Mouse (Mus musculus) left cerebral cortex, adult 2 months (tissue): ENCODE data around the gene Papola. TPM values are rescaled to one million over a fixed set of nuclear protein-coding genes. Genes with fewer than 3 reads are reported as not detected.

Source experiments
- DNase-seq, 2 experiments: peaks; one replicate each; pipeline ENCODE4 v3.0.0; 2021 to 2022; ENCODE audit warnings: low spot score in 2 of 2, mixed read lengths in 1 of 2; ENCODE audit errors: extremely low spot score in 1 of 2
- H3K27ac ChIP-seq: fragments of 200-600 bp; 2 replicates; pipeline ENCODE4 v1.8.1; 2022
- H3K4me3 ChIP-seq: fragments of 200-600 bp; 2 replicates; pipeline ENCODE4 v1.8.1; 2022
- CTCF ChIP-seq: fragments of 200-600 bp; IDR thresholded peaks from 2 replicates; pipeline ENCODE4 v1.8.1; 2022; ENCODE audit warnings: antibody characterized with exemption, mild to moderate bottlenecking, moderate library complexity
- intact Hi-C: fragments of 180-260 bp; cut with DNase I; formaldehyde crosslinking; loops from one replicate; pipeline ENCODE4 v1.15.1; 2025
- long read RNA-seq, 2 experiments: library from polyadenylated mRNA; stranded (forward); transcript quantifications; one replicate each; pipeline ENCODE4 v2.0.0; 2021; ENCODE audit warnings: borderline mapping rate in 2 of 2
- total RNA-seq, 2 experiments: library from RNA; stranded (reverse); gene quantifications; 2 replicates each; pipeline ENCODE4 v1.2.3; 2021

The Papola gene
- 100 to 1,000 TPM; 142 to 162 TPM for total RNA-seq
- long read RNA-seq, experiment 1, full-length matches to known transcripts: 83 of 116 reads
- long read RNA-seq, experiment 1, partial matches to known transcripts: 8 of 116 reads
- long read RNA-seq, experiment 1, other reads (novel, unspliced or antisense): 25 of 116 reads
- long read RNA-seq, experiment 2, full-length matches to known transcripts: 76 of 111 reads
- long read RNA-seq, experiment 2, partial matches to known transcripts: 9 of 111 reads
- long read RNA-seq, experiment 2, other reads (novel, unspliced or antisense): 26 of 111 reads

DNA sequence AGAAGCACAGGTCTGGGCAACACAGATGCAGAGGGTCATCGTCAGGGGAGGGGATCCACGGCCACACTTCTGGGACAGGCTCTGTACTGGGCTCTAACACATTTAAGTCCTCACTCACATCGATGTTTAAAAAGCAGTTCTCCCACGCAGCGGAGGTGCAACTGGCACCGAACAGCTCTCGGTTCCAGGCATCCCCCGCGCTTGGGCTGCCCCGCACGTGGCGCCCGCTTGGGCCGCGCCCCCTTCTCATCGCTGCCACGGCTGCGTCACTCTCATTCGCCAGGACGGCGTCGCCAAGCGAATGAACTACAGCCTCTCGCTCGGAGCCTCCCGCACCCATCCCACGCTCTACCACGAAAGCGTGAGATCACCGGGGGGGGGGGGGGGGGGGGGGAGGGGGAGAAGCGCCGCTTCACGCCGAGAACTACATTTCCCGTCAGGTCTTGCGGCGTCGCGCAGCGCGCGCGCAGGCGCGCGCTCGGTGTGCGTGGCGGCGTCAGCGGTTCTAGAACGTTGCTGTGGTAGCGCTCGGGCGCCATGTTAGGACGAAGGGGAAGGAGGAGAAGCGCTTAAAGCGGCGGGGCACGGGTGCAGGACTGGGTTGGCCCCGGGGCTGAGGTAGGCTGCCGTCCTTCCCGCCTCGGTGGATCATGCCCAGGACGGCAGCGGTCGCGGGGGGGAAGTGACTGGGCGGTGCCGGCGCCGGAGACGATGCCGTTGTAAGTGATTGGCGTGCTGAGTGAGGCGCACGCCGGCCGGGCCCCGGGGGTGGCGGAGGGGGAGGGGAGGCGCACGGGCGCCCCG, at the start of gene Papola:
Gene Papola, plus strand, starts transcription at position 499 of the 804 bp plus-strand sequence.
- H3K27ac ChIP-seq: peak within 1 kb of the TSS; percentile 97
- no peak for TF ChIP-seq CTCF
- peak within 1 kb of the TSS; percentile 91 for H3K4me3 ChIP-seq
- intact Hi-C loops: loop anchor here (2.0 kb wide), 1 partner anchor 100 kb away; the partner anchor contains the start of genes Atg2b and Gskip
- peak; percentile 85 to 89 for DNase-seq

DNA sequence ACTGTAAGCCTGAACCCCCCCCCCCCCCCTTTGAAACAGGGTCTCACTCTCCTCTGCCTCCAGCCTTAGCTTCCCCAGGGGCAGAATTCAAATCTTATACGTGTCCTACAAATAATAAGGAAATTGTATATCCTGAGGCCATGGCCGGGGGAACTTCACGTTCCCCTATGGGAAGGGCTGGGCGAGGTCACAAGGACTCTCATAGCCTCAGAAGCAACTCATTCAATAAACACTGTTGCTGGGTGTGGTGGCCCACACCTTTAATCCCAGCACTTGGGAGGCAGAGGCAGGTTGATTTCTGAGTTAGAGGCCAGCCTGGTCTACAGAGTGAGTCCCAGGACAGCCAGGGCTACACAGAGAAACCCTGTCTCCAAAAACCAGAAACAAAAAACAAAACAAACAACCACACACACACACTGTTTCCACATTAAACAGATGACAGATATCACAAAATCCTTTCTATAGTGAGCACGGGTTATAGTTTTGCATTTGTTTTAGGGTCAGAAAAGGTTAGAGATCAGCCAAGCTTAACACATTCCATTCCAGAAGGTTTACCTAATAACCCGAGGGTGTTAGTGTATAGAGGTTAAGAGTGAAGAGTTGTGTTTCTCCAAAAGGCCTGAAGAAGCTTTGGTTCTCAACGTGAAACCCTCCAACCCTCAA, 49.1 kb upstream of the Papola start:
- no peak for TF ChIP-seq CTCF
- intact Hi-C loops: no loop called here
- no peak overlapping the region for H3K4me3 ChIP-seq

DNA sequence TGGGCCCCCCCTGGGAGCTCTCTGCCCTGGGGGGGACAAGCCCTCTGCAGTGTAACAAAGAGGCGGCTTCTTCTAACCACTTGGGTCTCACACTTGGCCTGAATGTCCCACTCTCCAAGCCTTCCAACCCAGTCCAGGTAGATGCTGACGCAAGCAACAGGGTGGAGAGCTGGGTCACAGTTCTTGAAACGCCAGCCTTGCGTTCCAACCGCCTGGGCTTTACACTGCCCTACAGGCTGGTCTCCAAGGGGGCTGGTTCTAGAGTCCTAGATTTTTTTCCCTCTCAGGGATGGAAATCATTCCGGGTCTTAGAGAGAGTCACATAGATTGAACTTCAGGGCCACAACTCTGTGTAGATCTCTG, 48.6 kb upstream of the Papola start:
- no peak for TF ChIP-seq CTCF
- DNase-seq: no peak
- Histone ChIP-seq H3K4me3 (no peak overlapping the region), H3K27ac (no peak overlapping the region)
- intact Hi-C loops: no loop called here

More for the DNA sequence above, 49.1 kb upstream of the Papola start:
- DNase-seq: no peak
- H3K27ac ChIP-seq: no peak overlapping the region

DNA sequence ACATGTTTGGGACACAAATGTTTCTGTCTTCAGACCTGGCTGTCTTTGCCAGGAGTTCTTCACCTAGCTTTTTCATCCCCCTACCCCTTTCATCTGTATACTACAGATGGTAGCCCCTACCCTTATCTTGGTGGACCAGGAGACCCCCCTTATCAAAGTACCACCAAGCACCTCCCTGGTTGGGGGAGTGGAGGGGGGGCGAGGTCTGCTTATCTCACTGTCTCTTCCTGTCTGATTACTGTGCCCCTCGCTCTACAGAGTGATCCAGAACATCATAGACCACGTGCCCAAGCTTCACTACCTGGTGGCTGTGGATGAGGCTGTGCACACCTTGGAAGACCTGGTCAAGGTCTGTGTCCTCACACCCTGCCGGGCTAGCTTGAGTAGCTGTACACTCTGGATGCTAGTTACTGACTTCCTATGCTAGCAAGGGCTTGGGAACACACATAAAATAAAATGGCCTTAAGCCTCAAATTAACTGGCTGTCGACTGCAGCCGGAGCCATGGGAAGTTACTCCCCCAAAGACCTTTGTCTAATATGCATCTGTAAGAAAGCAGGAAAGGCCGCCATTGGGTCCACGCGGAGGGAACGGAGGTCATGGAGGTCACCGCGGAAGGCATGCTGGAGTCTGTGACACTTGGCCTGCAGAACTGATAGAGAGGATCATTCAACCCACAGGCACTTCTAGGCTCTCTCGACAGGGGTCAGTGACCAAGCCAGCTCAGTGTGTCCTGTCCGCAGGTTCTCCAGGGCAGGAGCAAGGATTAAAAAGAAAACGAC, 46.0 kb upstream of the Papola start:
- no peak for TF ChIP-seq CTCF
- DNase-seq: no peak
- Histone ChIP-seq H3K27ac (no peak overlapping the region), H3K4me3 (no peak overlapping the region)
- intact Hi-C loops: no loop called here

DNA sequence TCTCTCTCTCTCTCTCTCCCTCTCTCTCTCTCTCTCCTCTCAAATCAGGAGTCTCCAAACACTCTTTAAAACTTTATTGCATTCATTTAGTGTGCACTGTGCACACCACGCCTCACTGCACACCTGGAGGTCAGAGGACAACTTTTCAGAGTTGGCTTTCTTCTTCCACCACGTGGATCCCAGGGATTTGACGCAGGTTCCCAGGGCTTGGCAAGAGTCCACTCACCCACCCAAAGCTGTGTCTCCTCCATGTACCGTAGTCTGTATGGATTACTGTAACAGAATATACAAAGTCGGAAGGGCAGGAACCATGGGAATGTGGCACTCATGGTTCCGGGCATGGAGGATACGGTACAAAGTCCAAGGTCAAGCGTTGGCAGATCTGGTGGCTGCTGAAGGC, 44.8 kb upstream of the Papola start:
- intact Hi-C loops: no loop called here
- DNase-seq: no peak
- no peak overlapping the region for H3K27ac ChIP-seq
- no peak overlapping the region for H3K4me3 ChIP-seq
- TF ChIP-seq CTCF: no peak

DNA sequence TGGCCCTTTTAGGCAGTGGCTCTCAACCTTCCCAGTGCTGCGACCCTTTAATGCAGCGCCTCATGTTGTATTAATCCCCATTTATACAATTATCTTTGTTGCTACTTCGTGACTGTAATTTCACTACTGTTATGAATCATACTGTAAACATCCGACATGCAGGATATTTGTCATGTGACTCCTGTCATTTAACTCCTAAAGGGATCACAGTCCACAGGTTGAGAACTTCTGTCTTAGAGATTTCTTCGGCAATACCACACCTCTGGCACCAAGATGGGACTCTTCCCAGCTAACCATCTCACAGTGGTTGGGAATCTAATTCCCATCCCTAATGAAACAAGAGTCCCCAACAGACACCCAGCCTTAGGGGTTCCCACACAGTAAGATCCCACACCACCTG, 36.4 kb upstream of the Papola start:
- no peak overlapping the region for H3K27ac ChIP-seq
- TF ChIP-seq CTCF: no peak
- no peak for DNase-seq
- no peak overlapping the region for H3K4me3 ChIP-seq
- intact Hi-C loops: no loop called here

DNA sequence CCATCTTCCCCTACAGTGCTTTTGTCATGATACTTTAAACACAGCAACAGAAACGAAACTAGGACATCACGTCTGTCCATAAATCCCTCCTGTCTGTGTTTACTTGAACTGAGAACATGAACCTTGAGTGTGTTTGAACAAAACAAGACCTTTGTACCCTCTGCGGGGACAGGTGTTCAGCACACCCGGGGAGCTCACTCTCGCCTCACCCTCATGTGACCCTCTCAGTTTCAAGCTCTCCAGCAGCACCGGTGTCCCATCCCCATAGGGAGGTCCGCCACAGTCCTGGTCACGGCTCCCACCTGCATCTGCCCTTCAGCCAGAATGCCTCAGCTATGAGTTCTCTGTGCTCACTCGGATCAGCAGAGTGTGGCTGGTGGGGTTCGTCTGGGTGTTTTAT, 30.7 kb upstream of the Papola start:
- TF ChIP-seq CTCF: no peak
- no peak for DNase-seq
- Histone ChIP-seq H3K4me3 (no peak overlapping the region), H3K27ac (no peak overlapping the region)
- intact Hi-C loops: no loop called here

DNA sequence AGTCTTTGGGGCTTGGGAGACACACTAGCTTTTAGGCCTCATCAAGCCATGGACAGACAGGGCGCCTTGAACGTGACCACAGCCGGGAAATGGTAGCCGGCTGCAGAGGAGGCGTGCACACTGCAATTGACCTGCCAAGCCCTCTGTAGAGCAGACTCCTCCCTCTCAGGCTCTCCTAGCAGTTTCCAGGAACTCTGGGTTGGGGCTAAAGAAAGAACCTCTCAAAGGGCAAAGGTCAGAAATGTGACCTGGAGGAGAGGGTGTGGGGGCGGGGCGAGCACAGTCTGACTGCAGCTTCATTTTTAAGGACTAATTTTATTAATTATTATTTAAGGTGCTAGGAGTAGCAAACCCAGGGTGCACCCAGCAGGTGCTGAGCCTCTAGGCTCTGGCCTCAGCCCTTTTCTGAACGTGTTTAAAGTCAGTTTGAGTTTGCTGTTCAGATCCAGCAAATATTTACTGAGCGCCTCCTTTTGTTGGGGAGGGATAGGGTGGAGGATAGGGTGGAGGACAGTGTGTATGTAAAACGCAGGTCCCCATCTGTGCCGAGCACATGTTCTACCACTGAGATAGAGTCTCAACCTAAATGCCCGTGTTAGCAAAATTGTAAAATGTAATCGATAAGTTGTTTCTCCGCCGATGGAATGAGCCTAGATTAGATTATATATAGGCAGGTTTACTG, 26.5 kb upstream of the Papola start:
- no peak for DNase-seq
- TF ChIP-seq CTCF: no peak

DNA sequence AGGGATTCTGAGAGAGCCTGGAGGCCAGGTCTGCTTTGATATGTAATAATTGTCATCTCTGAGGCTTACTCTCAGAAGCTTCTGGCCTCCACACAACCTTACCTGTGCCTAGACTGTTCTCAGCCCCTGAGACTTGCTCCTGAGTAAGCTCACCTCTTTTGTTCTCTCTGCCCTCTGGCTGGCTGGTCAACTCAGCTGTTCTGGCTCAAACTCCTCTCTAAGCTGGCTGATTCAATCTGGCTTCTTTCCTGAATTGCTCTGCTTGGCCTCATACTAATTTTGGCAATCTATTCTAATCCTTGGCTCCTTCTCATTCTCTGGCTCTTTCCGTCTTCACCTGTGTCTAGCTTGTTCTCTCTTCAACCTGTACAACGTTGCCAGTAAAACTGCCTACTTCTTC, 25.6 kb upstream of the Papola start:
- no peak for TF ChIP-seq CTCF
- H3K4me3 ChIP-seq: no peak overlapping the region
- intact Hi-C loops: no loop called here
- no peak for DNase-seq
- H3K27ac ChIP-seq: no peak overlapping the region

More for the DNA sequence above, 26.5 kb upstream of the Papola start:
- intact Hi-C loops: no loop called here
- H3K4me3 ChIP-seq: no peak overlapping the region
- no peak overlapping the region for H3K27ac ChIP-seq

DNA sequence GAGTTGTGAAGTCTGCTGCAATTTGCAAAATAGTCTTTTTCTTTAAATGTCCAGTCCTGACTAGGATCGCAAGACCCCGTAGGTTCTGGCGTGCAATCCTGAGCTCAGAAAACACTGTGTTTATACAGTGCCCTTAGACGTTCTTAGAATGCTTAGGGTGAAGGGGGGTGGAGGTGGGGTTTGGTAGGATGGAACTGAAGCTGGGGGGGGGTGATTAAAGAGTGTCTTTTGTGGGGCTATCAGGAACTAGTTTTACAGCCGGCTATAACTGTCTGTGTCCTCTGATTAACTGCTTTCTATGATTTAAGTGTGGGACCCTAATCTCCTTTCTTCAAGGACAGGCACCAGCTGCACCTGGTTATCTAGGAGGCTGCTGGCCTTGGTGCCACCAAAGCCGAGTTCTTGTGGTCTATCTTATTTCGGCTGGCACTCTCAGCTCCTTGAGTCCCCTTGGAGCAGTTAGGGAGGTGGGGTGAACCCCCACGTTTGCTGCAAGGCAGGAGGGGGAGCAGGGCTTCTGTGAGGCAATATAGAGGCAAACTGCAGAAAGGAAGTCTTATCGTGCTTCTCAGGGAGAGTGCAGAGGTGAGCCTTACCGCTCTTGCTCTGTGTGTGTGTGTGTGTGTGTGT, 24.5 kb upstream of the Papola start:
- TF ChIP-seq CTCF: no peak
- Histone ChIP-seq H3K27ac (no peak overlapping the region), H3K4me3 (no peak overlapping the region)
- no peak for DNase-seq
- intact Hi-C loops: no loop called here

DNA sequence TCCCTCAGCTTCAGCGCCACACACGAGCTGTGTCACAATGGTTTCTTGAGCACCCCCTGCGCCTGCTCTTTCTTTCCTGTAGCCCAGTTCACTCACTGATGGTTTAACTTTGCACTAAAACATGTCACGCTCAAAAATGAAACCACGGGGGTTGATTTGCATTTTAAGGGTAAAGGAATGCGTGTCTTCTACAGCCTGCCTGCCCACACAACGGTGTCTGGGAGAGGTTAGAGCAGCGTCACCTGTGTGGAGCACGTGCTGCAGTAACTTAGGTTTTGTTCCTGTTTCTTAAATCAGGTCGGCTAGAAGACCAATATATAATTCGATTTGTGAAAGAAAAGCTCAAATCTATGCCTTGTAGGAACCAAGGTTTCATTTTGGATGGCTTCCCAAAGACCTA, 23.3 kb upstream of the Papola start:
- DNase-seq: no peak
- intact Hi-C loops: no loop called here

More for the DNA sequence above, 23.3 kb upstream of the Papola start:
- no peak for TF ChIP-seq CTCF
- H3K4me3 ChIP-seq: no peak overlapping the region
- no peak overlapping the region for H3K27ac ChIP-seq
